Mouse (Mus musculus) neural tube, embryonic 14.5 days (tissue): ENCODE measurements at regions not wholly inside any gene's neighbourhood (a gene's known extent, or its start where the extent isn't known, plus 50 kb on each side); places are given as distances from the start of the nearest gene placed in this dataset.

ENCODE experiments used
- ATAC-seq: fragments of 200-750 bp; cut with Nextera tagmentation; 2 replicates; pipeline ENCODE4 v1.8.0; 2017; ENCODE audit warnings: low read depth, mild to moderate bottlenecking, moderate TSS enrichment, moderate library complexity
- H3K27ac ChIP-seq: fragments of 300-500 bp; sonication (generic); 2 replicates; pipeline ENCODE4 v1.5.1; 2014; ENCODE audit warnings: low read depth, mild to moderate bottlenecking, control low read depth, low read length, moderate library complexity, mixed read lengths
- H3K27me3 ChIP-seq: fragments of 300-500 bp; sonication (generic); 2 replicates; pipeline ENCODE4 v1.6.1; 2014; ENCODE audit warnings: low read length; ENCODE audit not compliant: control insufficient read depth, insufficient read depth
- H3K36me3 ChIP-seq: fragments of 300-500 bp; sonication (generic); 2 replicates; pipeline ENCODE4 v1.6.1; 2014; ENCODE audit warnings: low read length, mixed read lengths; ENCODE audit not compliant: control insufficient read depth, insufficient read depth
- H3K4me1 ChIP-seq: fragments of 300-500 bp; sonication (generic); 2 replicates; pipeline ENCODE4 v1.6.1; 2014; ENCODE audit warnings: low read length; ENCODE audit not compliant: control insufficient read depth, insufficient read depth
- H3K4me2 ChIP-seq: fragments of 300-500 bp; sonication (generic); 2 replicates; pipeline ENCODE4 v1.6.1; 2014; ENCODE audit warnings: mild to moderate bottlenecking, low read depth, low read length, control low read depth
- H3K4me3 ChIP-seq: fragments of 300-500 bp; sonication (generic); 2 replicates; pipeline ENCODE4 v1.5.1; 2014; ENCODE audit warnings: low read depth, low read length, control low read depth, mixed read lengths
- H3K9ac ChIP-seq: fragments of 300-500 bp; sonication (generic); replicated peaks from 2 replicates; pipeline ENCODE4 v1.6.1; 2014; ENCODE audit warnings: low read depth, mild to moderate bottlenecking, control low read depth, low read length, mixed read lengths
- H3K9me3 ChIP-seq: fragments of 300-500 bp; sonication (generic); 2 replicates; pipeline ENCODE4 v1.6.1; 2016; ENCODE audit warnings: low read length; ENCODE audit not compliant: control insufficient read depth
- WGBS: fragments of 180-500 bp; shearing (Covaris S2); extraction: QIAGEN DNeasy Blood & Tissue Kit; methylation state at CpG from one replicate; pipeline ENCODE4 v1.1.7; 2014; 5-methylcytosine and 5-hydroxymethylcytosine counted together

- WGBS = 92% methylated on average over 3 of the region's 3 CpGs
- Histone ChIP-seq H3K9me3 (no peaks in the 10 kb centered on the region), H3K27ac (no peak overlapping the region), H3K4me3 (no peak overlapping the region), H3K9ac (no peak overlapping the region), H3K4me2 (no peak overlapping the region), H3K36me3 (no peaks in the 10 kb centered on the region), H3K27me3 (no peaks in the 10 kb centered on the region), H3K4me1 (no peaks in the 10 kb centered on the region)
- ATAC-seq = no peak
Observed at GRCm38 (mm10) chr3:155757285-155757684, 664.1 kb downstream of the Lrriq3 start.

GRCm38 (mm10) chr3:155776019-155776418, 682.8 kb downstream of the Lrriq3 start:
- H3K27ac ChIP-seq = no peak overlapping the region
- H3K4me1 ChIP-seq = no peaks in the 10 kb centered on the region
- H3K27me3 ChIP-seq = no peaks in the 10 kb centered on the region
- H3K9ac ChIP-seq = no peak overlapping the region
- no peak overlapping the region for H3K4me3 ChIP-seq
- no peak overlapping the region for H3K4me2 ChIP-seq
- 97% methylated on average over 1 of the region's 1 CpGs for WGBS
- no peaks in the 10 kb centered on the region for H3K9me3 ChIP-seq
- no peak for ATAC-seq
- no peaks in the 10 kb centered on the region for H3K36me3 ChIP-seq

- Histone ChIP-seq H3K4me1 (no peaks in the 10 kb centered on the region), H3K9me3 (no peaks in the 10 kb centered on the region), H3K36me3 (no peaks in the 10 kb centered on the region), H3K9ac (no peak overlapping the region), H3K4me2 (no peak overlapping the region), H3K27ac (no peak overlapping the region), H3K4me3 (no peak overlapping the region), H3K27me3 (no peaks in the 10 kb centered on the region)
- ATAC-seq = no peak
- WGBS = 69% methylated on average over 1 of the region's 1 CpGs
Observed at GRCm38 (mm10) chr3:155777025-155777424, 683.8 kb downstream of the Lrriq3 start.

- no peak for ATAC-seq
- Histone ChIP-seq H3K9me3 (no peaks in the 10 kb centered on the region), H3K27ac (no peak overlapping the region), H3K4me1 (no peaks in the 10 kb centered on the region), H3K9ac (no peak overlapping the region), H3K36me3 (no peaks in the 10 kb centered on the region), H3K27me3 (no peaks in the 10 kb centered on the region), H3K4me2 (no peak overlapping the region), H3K4me3 (no peak overlapping the region)
- 77% methylated on average over 2 of the region's 2 CpGs for WGBS
Observed at GRCm38 (mm10) chr3:155815693-155816092, 722.5 kb downstream of the Lrriq3 start.

- WGBS = 97% methylated on average over 2 of the region's 2 CpGs
Observed at GRCm38 (mm10) chr3:155824863-155825262, 731.6 kb downstream of the Lrriq3 start.

GRCm38 (mm10) chr3:155866286-155866685, 695.3 kb upstream of the Negr1 start:
- no peak overlapping the region for H3K4me2 ChIP-seq
- no peak for ATAC-seq
- H3K4me3 ChIP-seq = no peak overlapping the region
- no peaks in the 10 kb centered on the region for H3K4me1 ChIP-seq
- no peaks in the 10 kb centered on the region for H3K36me3 ChIP-seq
- no peaks in the 10 kb centered on the region for H3K27me3 ChIP-seq
- H3K9ac ChIP-seq = no peak overlapping the region
- no peak overlapping the region for H3K27ac ChIP-seq
- no peaks in the 10 kb centered on the region for H3K9me3 ChIP-seq

More at GRCm38 (mm10) chr3:155824863-155825262, 731.6 kb downstream of the Lrriq3 start:
- H3K27me3 ChIP-seq = no peaks in the 10 kb centered on the region
- no peaks in the 10 kb centered on the region for H3K4me1 ChIP-seq
- H3K4me2 ChIP-seq = no peak overlapping the region
- no peak for ATAC-seq
- no peak overlapping the region for H3K27ac ChIP-seq
- H3K4me3 ChIP-seq = no peak overlapping the region
- H3K36me3 ChIP-seq = no peaks in the 10 kb centered on the region
- no peak overlapping the region for H3K9ac ChIP-seq
- no peaks in the 10 kb centered on the region for H3K9me3 ChIP-seq

- H3K9ac ChIP-seq = no peak overlapping the region
- WGBS = 92% methylated on average over 3 of the region's 3 CpGs
- no peak for ATAC-seq
- H3K27me3 ChIP-seq = no peaks in the 10 kb centered on the region
- no peaks in the 10 kb centered on the region for H3K4me1 ChIP-seq
- no peaks in the 10 kb centered on the region for H3K9me3 ChIP-seq
- H3K4me3 ChIP-seq = no peak overlapping the region
- no peak overlapping the region for H3K4me2 ChIP-seq
- no peaks in the 10 kb centered on the region for H3K36me3 ChIP-seq
- no peak overlapping the region for H3K27ac ChIP-seq
Observed at GRCm38 (mm10) chr3:155875696-155876095, 685.9 kb upstream of the Negr1 start.

GRCm38 (mm10) chr3:155878401-155878800, 683.2 kb upstream of the Negr1 start:
- WGBS = 83% methylated on average over 2 of the region's 2 CpGs
- H3K4me1 ChIP-seq = no peaks in the 10 kb centered on the region
- no peaks in the 10 kb centered on the region for H3K9me3 ChIP-seq
- no peaks in the 10 kb centered on the region for H3K27me3 ChIP-seq
- ATAC-seq = no peak
- no peak overlapping the region for H3K4me2 ChIP-seq
- H3K36me3 ChIP-seq = no peaks in the 10 kb centered on the region
- H3K27ac ChIP-seq = no peak overlapping the region
- no peak overlapping the region for H3K9ac ChIP-seq
- H3K4me3 ChIP-seq = no peak overlapping the region

GRCm38 (mm10) chr3:155880722-155881121, 680.9 kb upstream of the Negr1 start:
- Histone ChIP-seq H3K4me3 (no peak overlapping the region), H3K27ac (no peak overlapping the region), H3K36me3 (no peaks in the 10 kb centered on the region), H3K9me3 (no peaks in the 10 kb centered on the region), H3K4me2 (no peak overlapping the region), H3K9ac (no peak overlapping the region), H3K27me3 (no peaks in the 10 kb centered on the region), H3K4me1 (no peaks in the 10 kb centered on the region)
- no peak for ATAC-seq
- 52% methylated on average over 4 of the region's 4 CpGs for WGBS

GRCm38 (mm10) chr3:155915981-155916380, 645.6 kb upstream of the Negr1 start:
- Histone ChIP-seq H3K4me2 (no peak overlapping the region), H3K9ac (no peak overlapping the region), H3K9me3 (no peaks in the 10 kb centered on the region), H3K27ac (no peak overlapping the region), H3K27me3 (no peaks in the 10 kb centered on the region), H3K4me3 (no peak overlapping the region), H3K4me1 (no peaks in the 10 kb centered on the region), H3K36me3 (no peaks in the 10 kb centered on the region)
- no peak for ATAC-seq
- WGBS = 89% methylated on average over 6 of the region's 6 CpGs
